Mouse (Mus musculus) forebrain, embryonic 11.5 days (tissue): Measurements from ENCODE around the gene Gngt2. TPM values are rescaled to one million over a fixed set of nuclear protein-coding genes. Genes with fewer than 3 reads are reported as not detected.

Experiments used
- ATAC-seq: fragments of 200-750 bp; cut with Nextera tagmentation; replicated peaks from 2 replicates; pipeline ENCODE4 v1.8.0; 2017; ENCODE audit warnings: moderate TSS enrichment; ENCODE audit not compliant: low FRiP score
- DNase-seq: peaks from one replicate; pipeline ENCODE4 v3.0.0-alpha.2; 2017; ENCODE audit warnings: low spot score
- H3K27ac ChIP-seq: fragments of 300-500 bp; sonication (generic); 2 replicates; pipeline ENCODE4 v1.5.1; 2014; ENCODE audit warnings: low read depth, low read length
- H3K27me3 ChIP-seq: fragments of 300-500 bp; sonication (generic); 2 replicates; pipeline ENCODE4 v1.6.1; 2014; ENCODE audit warnings: mild to moderate bottlenecking, low read length, mixed read lengths; ENCODE audit not compliant: control insufficient read depth, insufficient read depth
- H3K36me3 ChIP-seq: fragments of 300-500 bp; sonication (generic); 2 replicates; pipeline ENCODE4 v1.6.1; 2014; ENCODE audit warnings: mild to moderate bottlenecking, low read length, moderate library complexity, mixed read lengths; ENCODE audit not compliant: control insufficient read depth, insufficient read depth
- H3K4me1 ChIP-seq: fragments of 300-500 bp; sonication (generic); replicated peaks from 2 replicates; pipeline ENCODE4 v1.6.1; 2014; ENCODE audit warnings: low read length, mixed read lengths; ENCODE audit not compliant: control insufficient read depth, insufficient read depth
- H3K4me2 ChIP-seq: fragments of 300-500 bp; sonication (generic); 2 replicates; pipeline ENCODE4 v1.6.1; 2014; ENCODE audit warnings: low read depth, mild to moderate bottlenecking, low read length, moderate library complexity, mixed read lengths; ENCODE audit not compliant: severe bottlenecking
- H3K4me3 ChIP-seq: fragments of 300-500 bp; sonication (generic); 2 replicates; pipeline ENCODE4 v1.5.1; 2014; ENCODE audit warnings: low read depth, low read length
- H3K9ac ChIP-seq: fragments of 300-500 bp; sonication (generic); 2 replicates; pipeline ENCODE4 v1.6.1; 2014; ENCODE audit warnings: low read length
- H3K9me3 ChIP-seq: fragments of 300-500 bp; sonication (generic); 2 replicates; pipeline ENCODE4 v1.6.1; 2016; ENCODE audit warnings: low read length, mixed read lengths; ENCODE audit not compliant: control insufficient read depth
- WGBS: fragments of 180-500 bp; shearing (Covaris S2); extraction: QIAGEN DNeasy Blood & Tissue Kit; methylation state at CpG from one replicate; pipeline ENCODE4 v1.1.7; 2014; 5-methylcytosine and 5-hydroxymethylcytosine counted together
- polyA plus RNA-seq: library from polyadenylated mRNA; unstranded; fragments of >200 nt; fragmentation: Nextera tagmentation; extraction: Ambion mirVana; gene quantifications from 2 replicates; pipeline ENCODE4 v1.2.1, GENCODE M21; 2014

Gngt2 gene
- polyA plus RNA-seq, 1 experiment from 2014 or later: 5.1 TPM

- 84% methylated on average over 5 of the region's 5 CpGs for WGBS
- Histone ChIP-seq H3K4me3 (no peak overlapping the region), H3K27me3 (peaks cover 5% of the 10 kb centered on the region), H3K4me2 (no peak overlapping the region), H3K9me3 (no peaks in the 10 kb centered on the region), H3K27ac (no peak overlapping the region), H3K9ac (no peak overlapping the region), H3K36me3 (no peaks in the 10 kb centered on the region), H3K4me1 (no peaks in the 10 kb centered on the region)
- ATAC-seq (no peak), DNase-seq (no peak)
Measured at GRCm38 (mm10) chr11:95840694-95841497, 3.9 kb downstream of the Gngt2 start.

- no peak overlapping the region for H3K4me2 ChIP-seq
- no peaks in the 10 kb centered on the region for H3K4me1 ChIP-seq
- H3K9ac ChIP-seq: no peak overlapping the region
- no peak for ATAC-seq
- H3K27me3 ChIP-seq: peaks cover 2% of the 10 kb centered on the region
- H3K4me3 ChIP-seq: no peak overlapping the region
- no peak overlapping the region for H3K27ac ChIP-seq
- DNase-seq: no peak
- no peaks in the 10 kb centered on the region for H3K36me3 ChIP-seq
- H3K9me3 ChIP-seq: no peaks in the 10 kb centered on the region
- 66% methylated on average over 10 of the region's 10 CpGs for WGBS
Measured at GRCm38 (mm10) chr11:95841498-95841830, 4.4 kb downstream of the Gngt2 start.

DNA sequence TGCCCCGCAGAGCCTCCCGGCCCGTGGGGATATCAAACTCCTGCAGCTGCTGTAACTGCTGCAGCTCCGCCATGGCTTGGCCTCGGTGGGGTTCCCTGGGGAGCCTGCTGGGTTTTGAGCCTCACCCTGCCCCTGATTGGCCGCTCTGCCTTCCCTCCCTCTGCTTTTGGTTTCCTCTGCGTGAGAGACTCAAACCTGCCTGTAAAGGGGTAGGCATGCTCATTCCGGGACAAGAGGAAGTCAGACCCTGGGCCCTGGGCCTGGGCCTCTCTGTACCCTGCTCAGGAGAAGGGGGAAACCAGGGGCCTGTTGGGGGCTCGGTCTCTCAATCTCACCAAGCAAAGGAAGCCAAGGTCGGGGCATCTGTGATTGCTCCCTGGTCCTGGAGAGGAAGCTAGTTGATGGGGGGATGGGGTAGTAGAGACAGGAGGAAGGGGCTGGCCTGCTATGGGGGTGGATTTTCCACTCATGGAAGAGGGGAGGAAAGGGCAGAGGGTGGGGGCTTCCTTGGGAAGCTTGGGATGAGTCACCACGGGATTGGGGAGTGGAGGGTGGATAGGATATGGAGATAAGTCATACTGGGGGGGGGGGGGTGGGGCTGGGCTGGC is 5.2 kb downstream of the Gngt2 start, which contains the start of gene Abi3:
Gene Abi3 (minus strand): TSS at position 403 of the 608 bp plus-strand sequence.
- Histone ChIP-seq H3K36me3 (no peaks in the 10 kb centered on the region), H3K4me3 (no peak within 1 kb of the TSS), H3K4me1 (no peaks in the 10 kb centered on the region), H3K27ac (no peak within 1 kb of the TSS), H3K9ac (no peak within 1 kb of the TSS), H3K9me3 (no peaks in the 10 kb centered on the region), H3K4me2 (no peak within 1 kb of the TSS), H3K27me3 (peaks cover 2% of the 10 kb centered on the region)
- ATAC-seq (no peak), DNase-seq (no peak)
- 14% methylated on average over 11 of the region's 11 CpGs for WGBS

- no peaks in the 10 kb centered on the region for H3K9me3 ChIP-seq
- no peak overlapping the region for H3K4me2 ChIP-seq
- 80% methylated on average over 5 of the region's 5 CpGs for WGBS
- no peak overlapping the region for H3K4me3 ChIP-seq
- peaks cover 2% of the 10 kb centered on the region for H3K27me3 ChIP-seq
- no peak overlapping the region for H3K9ac ChIP-seq
- H3K36me3 ChIP-seq: no peaks in the 10 kb centered on the region
- ATAC-seq: no peak
- no peak for DNase-seq
- H3K4me1 ChIP-seq: no peaks in the 10 kb centered on the region
- no peak overlapping the region for H3K27ac ChIP-seq
Measured at GRCm38 (mm10) chr11:95842953-95843352, 5.9 kb downstream of the Gngt2 start.

GRCm38 (mm10) chr11:95843421-95843950 is 6.5 kb downstream of the Gngt2 start:
- Histone ChIP-seq H3K27me3 (peaks cover 2% of the 10 kb centered on the region), H3K4me1 (no peaks in the 10 kb centered on the region), H3K9ac (no peak overlapping the region), H3K27ac (no peak overlapping the region), H3K9me3 (no peaks in the 10 kb centered on the region), H3K36me3 (no peaks in the 10 kb centered on the region), H3K4me3 (no peak overlapping the region), H3K4me2 (no peak overlapping the region)
- ATAC-seq (no peak), DNase-seq (no peak)
- WGBS: 61% methylated on average over 6 of the region's 6 CpGs

GRCm38 (mm10) chr11:95844935-95845334 is 7.9 kb downstream of the Gngt2 start:
- H3K36me3 ChIP-seq: no peaks in the 10 kb centered on the region

GRCm38 (mm10) chr11:95850898-95851297 is 13.9 kb downstream of the Gngt2 start:
- 84% methylated on average over 2 of the region's 2 CpGs for WGBS
- DNase-seq: no peak
- ATAC-seq: no peak

More at GRCm38 (mm10) chr11:95844935-95845334, 7.9 kb downstream of the Gngt2 start:
- Histone ChIP-seq H3K27ac (no peak overlapping the region), H3K9me3 (no peaks in the 10 kb centered on the region), H3K4me1 (no peaks in the 10 kb centered on the region), H3K4me2 (no peak overlapping the region), H3K27me3 (peaks cover 2% of the 10 kb centered on the region), H3K9ac (no peak overlapping the region), H3K4me3 (no peak overlapping the region)
- 78% methylated on average over 4 of the region's 4 CpGs for WGBS
- ATAC-seq: no peak
- DNase-seq: no peak

DNA sequence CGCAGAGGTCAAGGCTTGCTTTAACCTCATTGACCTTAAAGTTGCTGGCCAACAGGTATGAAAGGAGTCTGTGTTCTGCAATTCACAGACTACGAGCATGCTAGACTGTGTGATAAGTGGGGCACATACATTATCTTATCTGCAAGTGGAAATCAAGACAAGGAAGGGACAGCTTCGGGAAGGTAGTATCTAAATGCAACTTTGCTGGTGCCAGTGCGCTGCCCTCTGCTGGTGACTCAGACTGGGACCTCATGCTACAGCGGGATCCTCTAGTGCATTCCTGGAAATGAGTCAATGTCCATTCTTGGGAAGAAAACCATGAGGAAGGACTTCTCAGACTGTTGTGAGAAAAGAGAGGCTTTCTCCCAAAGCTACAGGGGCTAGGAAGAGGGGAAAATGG is 16.7 kb downstream of the Gngt2 start:
- DNase-seq: no peak

More at GRCm38 (mm10) chr11:95850898-95851297, 13.9 kb downstream of the Gngt2 start:
- Histone ChIP-seq H3K36me3 (no peaks in the 10 kb centered on the region), H3K4me2 (no peak overlapping the region), H3K9ac (no peak overlapping the region), H3K27me3 (no peaks in the 10 kb centered on the region), H3K9me3 (no peaks in the 10 kb centered on the region), H3K4me3 (no peak overlapping the region), H3K27ac (no peak overlapping the region), H3K4me1 (no peaks in the 10 kb centered on the region)

More for the DNA sequence above, 16.7 kb downstream of the Gngt2 start:
- no peaks in the 10 kb centered on the region for H3K36me3 ChIP-seq
- no peaks in the 10 kb centered on the region for H3K27me3 ChIP-seq
- no peaks in the 10 kb centered on the region; the same call in 1 of the 2 replicates for H3K4me1 ChIP-seq
- H3K27ac ChIP-seq: no peak overlapping the region
- no peak overlapping the region for H3K4me2 ChIP-seq
- H3K4me3 ChIP-seq: no peak overlapping the region
- no peak overlapping the region for H3K9ac ChIP-seq
- ATAC-seq: no peak
- no peaks in the 10 kb centered on the region for H3K9me3 ChIP-seq
- WGBS: 66% methylated on average over 5 of the region's 5 CpGs
